Mouse (Mus musculus) NIH3T3 (cell line): ENCODE data around the gene Syt3.

Experiments used
- DNase-seq: peaks from one replicate; pipeline ENCODE4 v3.0.0-alpha.2; 2012; ENCODE audit warnings: low read depth

Syt3 gene

DNA sequence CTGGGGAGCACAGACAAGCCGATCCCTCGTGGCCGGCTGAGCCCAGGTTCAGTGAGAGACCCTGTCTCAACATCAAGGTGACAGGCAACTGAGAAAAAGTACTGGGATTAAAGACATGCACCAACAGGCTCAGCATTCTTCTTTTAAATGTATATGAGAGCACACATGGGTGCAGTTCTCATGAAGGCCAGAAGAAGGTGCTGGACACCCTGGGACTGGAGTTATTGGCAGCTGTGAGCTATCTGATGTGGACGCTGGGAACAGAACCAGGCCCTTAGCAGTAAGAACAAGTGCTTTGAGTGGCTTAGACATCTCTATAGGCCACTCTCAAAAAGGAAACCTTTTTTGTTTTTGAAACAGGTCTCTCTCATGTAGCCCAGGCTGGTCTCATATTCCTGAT lies 27.2 kb downstream of the Syt3 start:
- DNase-seq: no peak

- no peak for DNase-seq
Measured at GRCm38 (mm10) chr7:44413307-44413706, 29.4 kb downstream of the Syt3 start.

DNA sequence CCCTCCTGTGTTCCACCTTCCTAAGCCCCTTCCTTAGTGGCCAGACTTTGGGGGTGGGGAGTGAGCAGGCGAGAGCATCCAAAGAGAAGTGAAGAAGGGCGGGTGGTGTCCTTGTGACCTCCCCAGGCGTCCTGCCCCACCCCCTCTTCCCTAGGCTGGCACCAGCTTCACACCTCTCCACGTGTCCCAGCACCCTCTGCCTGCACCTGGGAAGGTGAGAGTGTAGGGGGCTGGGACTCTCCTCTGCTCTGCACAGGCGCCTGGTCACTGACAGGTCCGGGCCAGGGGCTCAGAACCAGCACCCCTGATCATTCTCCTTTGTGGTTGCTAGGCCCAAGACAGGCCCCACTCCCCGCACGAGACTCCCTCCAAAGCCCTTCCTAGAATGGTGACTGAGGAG lies 43.8 kb downstream of the Syt3 start:
- DNase-seq: no peak

- DNase-seq: no peak
Measured at GRCm38 (mm10) chr7:44428171-44428950, 44.5 kb downstream of the Syt3 start.

GRCm38 (mm10) chr7:44428968-44429521 lies 45.1 kb downstream of the Syt3 start, which contains the start of gene Lrrc4b:
Lrrc4b (plus strand) TSS chr7:44429018.
- DNase-seq: no peak

- DNase-seq: no peak
Measured at GRCm38 (mm10) chr7:44429534-44430488, 45.9 kb downstream of the Syt3 start.

GRCm38 (mm10) chr7:44432550-44432949 lies 48.6 kb downstream of the Syt3 start:
- DNase-seq: no peak

- peak; percentile 38 for DNase-seq
Measured at GRCm38 (mm10) chr7:44433371-44433770, 49.5 kb downstream of the Syt3 start.

- DNase-seq: no peak
Measured at GRCm38 (mm10) chr7:44434089-44434488, 50.2 kb downstream of the Syt3 start.

- no peak for DNase-seq
Measured at GRCm38 (mm10) chr7:44435796-44436195, 51.9 kb downstream of the Syt3 start.

DNA sequence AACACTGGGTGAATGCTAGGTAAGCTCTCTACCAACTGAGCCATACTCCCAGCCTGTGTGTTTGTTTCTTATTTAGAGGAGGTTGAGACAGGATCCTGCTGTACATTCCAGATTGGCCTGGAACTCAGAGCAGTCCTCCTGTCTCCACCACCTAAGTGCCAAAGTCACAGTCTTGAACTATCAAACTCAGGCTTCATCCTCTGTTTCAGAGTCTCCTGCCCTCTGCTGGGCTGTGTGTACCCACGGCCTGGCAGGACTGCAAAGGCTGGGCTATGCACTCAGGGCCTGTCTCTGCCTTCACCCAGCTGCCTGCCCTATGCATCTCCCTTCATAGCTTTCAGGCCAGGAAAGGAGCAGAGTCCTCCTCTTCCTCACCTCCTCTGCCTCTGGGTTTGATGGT lies 52.4 kb downstream of the Syt3 start:
- DNase-seq: peak; percentile 20

DNA sequence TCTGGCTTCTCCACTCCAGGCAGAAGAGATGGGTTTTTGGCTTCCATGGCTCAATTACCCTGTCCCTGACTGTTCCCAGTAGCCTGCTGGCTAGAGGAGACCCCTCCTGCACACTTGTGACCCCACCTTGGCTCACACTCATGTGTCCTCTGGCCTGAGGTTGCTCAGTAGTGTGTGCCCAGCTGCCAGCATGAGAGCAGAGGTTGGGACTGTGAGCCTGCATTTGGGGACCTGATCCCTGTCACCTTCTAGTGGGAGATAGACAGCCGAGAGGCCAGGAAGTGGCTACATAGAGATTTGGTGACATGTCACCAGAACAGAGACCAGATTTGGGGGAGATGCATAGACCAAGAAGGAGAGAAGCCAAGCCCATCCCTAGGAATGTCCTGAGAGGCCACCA lies 53.3 kb downstream of the Syt3 start:
- DNase-seq: no peak

- no peak for DNase-seq
Measured at GRCm38 (mm10) chr7:44437933-44438332, 54.0 kb downstream of the Syt3 start.

DNA sequence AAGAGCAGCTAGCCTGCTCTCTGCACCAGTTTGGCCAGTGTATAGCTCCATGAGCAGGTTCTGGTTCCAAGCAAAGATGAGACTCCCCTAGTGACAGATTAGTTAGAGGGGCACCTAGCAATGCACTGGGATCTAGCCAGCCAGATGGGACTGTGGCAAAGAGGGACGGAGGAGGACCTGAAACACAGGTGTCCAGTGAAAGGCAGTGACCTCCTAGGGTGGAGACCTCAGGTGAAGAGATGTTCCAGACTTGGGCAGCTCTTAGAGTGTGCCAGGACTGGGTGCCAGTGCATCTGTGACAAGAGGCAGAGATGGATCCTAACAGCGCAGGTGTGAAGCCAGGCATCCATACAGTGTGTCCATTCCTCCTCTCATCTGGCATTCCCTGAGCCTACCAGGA lies 55.8 kb downstream of the Syt3 start:
- DNase-seq: no peak

GRCm38 (mm10) chr7:44440479-44440878 lies 56.6 kb downstream of the Syt3 start:
- no peak for DNase-seq

GRCm38 (mm10) chr7:44441180-44441579 lies 57.3 kb downstream of the Syt3 start:
- DNase-seq: no peak

DNA sequence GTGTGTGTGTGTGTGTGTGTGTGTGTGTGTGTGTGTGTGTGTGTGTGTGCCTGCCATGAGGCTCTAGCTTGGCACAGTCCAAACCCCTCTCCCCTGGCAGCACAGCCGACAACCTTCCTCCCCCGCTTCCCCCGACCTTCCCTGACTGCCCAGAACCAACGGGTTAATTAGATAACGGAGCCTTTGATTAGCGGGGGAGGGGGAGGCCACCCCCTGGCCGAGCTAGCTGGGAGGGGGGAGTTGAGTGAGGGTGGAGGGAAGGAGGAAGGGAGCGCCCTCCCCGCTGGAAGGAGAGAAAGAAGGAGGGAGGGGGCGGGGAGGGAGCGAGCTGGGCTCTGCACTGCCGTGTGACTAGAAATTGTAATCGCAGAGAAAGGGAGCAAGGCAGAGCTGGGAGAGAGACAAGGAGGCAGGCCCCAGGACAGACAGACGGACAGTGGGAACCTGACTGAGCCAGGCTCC lies 57.8 kb downstream of the Syt3 start:
- DNase-seq: no peak

- DNase-seq: no peak
Measured at GRCm38 (mm10) chr7:44442407-44442821, 58.5 kb downstream of the Syt3 start.

- DNase-seq: no peak
Measured at GRCm38 (mm10) chr7:44443268-44444173, 59.6 kb downstream of the Syt3 start.

DNA sequence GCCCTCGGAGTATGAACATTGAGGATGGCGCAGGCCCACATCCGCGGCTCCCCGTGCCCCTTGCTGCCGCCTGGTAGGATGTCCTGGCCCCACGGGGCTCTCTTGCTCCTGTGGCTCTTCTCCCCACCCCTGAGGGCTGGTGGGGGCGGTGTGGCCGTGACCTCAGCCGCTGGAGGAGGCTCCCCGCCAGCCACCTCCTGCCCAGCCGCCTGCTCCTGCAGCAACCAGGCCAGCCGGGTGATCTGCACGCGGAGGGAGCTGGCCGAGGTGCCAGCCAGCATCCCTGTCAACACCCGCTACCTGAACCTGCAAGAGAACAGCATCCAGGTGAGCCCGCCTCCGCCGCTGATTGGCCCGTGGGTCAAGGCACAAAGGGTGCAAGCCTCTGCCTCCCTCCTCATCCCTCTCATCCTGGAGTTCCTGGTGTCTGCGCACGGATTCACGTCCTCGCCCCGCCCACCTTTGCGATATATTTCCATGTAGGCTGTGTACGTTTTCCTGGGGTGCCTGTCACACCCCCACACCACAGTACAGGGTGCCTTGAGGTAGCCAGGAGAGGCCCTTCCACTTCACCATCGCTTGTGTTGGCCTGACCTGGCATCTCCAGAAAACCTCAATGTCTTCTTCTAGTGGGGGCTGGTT lies 61.1 kb downstream of the Syt3 start:
- DNase-seq: no peak

- DNase-seq: no peak
Measured at GRCm38 (mm10) chr7:44445528-44445923, 61.6 kb downstream of the Syt3 start.
